8 mouse cellular contexts compared by ENCODE assay signal in the genomic region with DNA sequence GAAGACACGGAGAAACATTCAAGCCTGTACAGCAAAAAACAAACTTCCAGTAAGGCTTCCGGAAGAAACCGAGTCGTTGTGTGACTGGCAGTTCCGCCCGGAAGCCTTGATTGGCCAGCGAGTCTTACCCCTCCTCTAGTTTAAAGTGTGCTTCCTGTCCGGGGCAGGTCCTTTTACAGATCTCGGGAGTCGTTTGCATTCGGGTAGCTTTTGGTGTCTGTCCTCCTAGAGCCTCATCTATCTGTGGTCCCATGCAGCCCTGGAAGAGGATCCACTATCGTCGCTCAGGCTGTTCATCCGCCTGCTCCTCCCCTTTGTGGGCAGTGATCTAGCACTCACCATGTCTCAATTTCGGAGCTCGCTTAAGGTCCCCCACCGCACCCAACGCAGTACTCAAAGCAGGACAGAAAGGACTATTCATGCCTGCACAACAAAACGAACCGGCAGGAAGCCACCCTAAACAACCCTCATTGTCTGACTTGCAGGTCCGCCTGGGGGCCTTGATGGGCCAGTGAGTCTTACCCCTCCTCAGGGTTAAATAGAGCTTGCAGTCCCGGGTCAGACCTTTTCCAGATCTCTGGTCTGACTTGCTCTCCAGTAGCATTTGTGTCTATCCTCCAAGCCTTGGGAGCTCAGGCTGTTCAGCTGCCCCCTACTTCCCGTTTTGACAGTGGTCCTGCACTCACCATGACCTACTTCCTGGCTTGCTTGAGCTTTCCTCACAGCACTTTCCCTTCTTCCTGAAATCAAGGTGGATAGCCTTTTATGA. TPM values are rescaled to one million over a fixed set of nuclear protein-coding genes. Genes with fewer than 3 reads are reported as not detected.
A peak's percentile ranks its signal among the peaks of the same experiment; 100 is the strongest.
DNase-seq lines count a peak whose midpoint lies in the region; ATAC-seq and TF ChIP-seq lines count a peak whose summit lies in the region.

A gene (minus strand): TSS at position 82 of the 769 bp plus-strand sequence.

- peak within 1 kb of the TSS; percentile 81 for H3K27ac ChIP-seq in ES-E14 (ENCODE audit: insufficient read depth, low read depth, low read length, poor library complexity, severe bottlenecking)
- H3K27ac ChIP-seq in forebrain, embryonic 15.5 days (replicated peaks): peak within 1 kb of the TSS; percentile 79

- peak within 1 kb of the TSS; percentile 96 for H3K4me2 ChIP-seq in forebrain, embryonic 15.5 days (replicated peaks)

- in situ Hi-C loops in ES-E14 (cut with MboI; ENCODE audit: low sequenced_read_pairs in 2 of 2, unreplicated experiment in 2 of 2): no loop called here

- peak within 1 kb of the TSS; percentile 80 to 91 for H3K4me3 ChIP-seq in ES-E14 (ENCODE audit: insufficient read depth in 1 of 2, low read depth in 1 of 2, low read length in 2 of 2, poor library complexity in 1 of 2, severe bottlenecking in 1 of 2)
- peak within 1 kb of the TSS; percentile 58 for H3K4me3 ChIP-seq in forebrain, embryonic 15.5 days
- peak within 1 kb of the TSS; percentile 70 for H3K4me3 ChIP-seq in lung, adult 2 months (replicated peaks; ENCODE audit: extremely low read depth, low read depth, low read length)

- intact Hi-C loops in heart, postnatal 25 days (cut with DNase I): no loop called here

- H3K9ac ChIP-seq in ES-E14 (ENCODE audit: insufficient read depth, low read depth, low read length, poor library complexity, severe bottlenecking): peak within 1 kb of the TSS; percentile 76
- H3K9ac ChIP-seq in forebrain, embryonic 15.5 days (replicated peaks): peak within 1 kb of the TSS; percentile 68

- 0% methylated on average over 23 of the region's 23 CpGs for WGBS in forebrain, embryonic 15.5 days
- WGBS in lung, adult 2 months: under 1% methylated on average over 23 of the region's 23 CpGs

- peak; percentile 100 for ATAC-seq in forebrain, embryonic 15.5 days (replicated peaks)
- peak; percentile 98 for ATAC-seq in neutrophil, adult 5-6 weeks (ENCODE audit: extremely low read depth, insufficient number of reproducible peaks, low FRiP score, poor library complexity, severe bottlenecking)

- TF ChIP-seq CTCF in lung, adult 2 months (IDR thresholded peaks at IDR 0.05; ENCODE audit: insufficient read depth, low read length): no peak

- H3K27me3 ChIP-seq in forebrain, embryonic 15.5 days: no peaks in the 10 kb centered on the region

- no peaks in the 10 kb centered on the region for H3K36me3 ChIP-seq in ES-E14 (ENCODE audit: control insufficient read depth, insufficient read depth, low read length, poor library complexity, severe bottlenecking)
- H3K36me3 ChIP-seq in forebrain, embryonic 15.5 days: no peaks in the 10 kb centered on the region

- H3K9me3 ChIP-seq in ES-E14 (ENCODE audit: control insufficient read depth, insufficient read depth, low read depth, low read length): no peaks in the 10 kb centered on the region
- no peaks in the 10 kb centered on the region for H3K9me3 ChIP-seq in forebrain, embryonic 15.5 days

- peak; percentile 48; the same call in 1 of the 2 replicates for TF ChIP-seq POLR2A in lung, adult 2 months (IDR thresholded peaks at IDR 0.05; ENCODE audit: borderline replicate concordance, extremely low read depth, low read depth, low read length)

- DNase-seq in ES-E14 (ENCODE audit: low read depth, low spot score): peak; percentile 76
- peak; percentile 64 for DNase-seq in cerebellum, adult 11-12 months
- DNase-seq in heart, postnatal 25 days (ENCODE audit: low spot score): peak; percentile 52
- peak; percentile 66 to 84 for DNase-seq in layer of hippocampus, adult 18-20 months (ENCODE audit: low spot score in 2 of 2)
- DNase-seq in lung, adult 2 months: peak; percentile 58
- DNase-seq in thymus, adult 18-20 months: peak; percentile 59 to 73

- H3K4me1 ChIP-seq in ES-E14 (ENCODE audit: control insufficient read depth in 2 of 2, insufficient read depth in 2 of 2, low read length in 2 of 2, poor library complexity in 1 of 2): no peaks in the 10 kb centered on the region
- peaks cover 11% of the 10 kb centered on the region for H3K4me1 ChIP-seq in forebrain, embryonic 15.5 days
- H3K4me1 ChIP-seq in lung, adult 2 months (ENCODE audit: control insufficient read depth, insufficient read depth, low read length): 0 out of 2 replicates have a peak, but pooled peaks cover 2% of the 10 kb centered on the region

TF ChIP-seq in ES-E14, 5 proteins besides CTCF, POLR2A, EP300 and RAD21:
- no peak for TF ChIP-seq HCFC1 (IDR thresholded peaks at IDR 0.05; ENCODE audit: borderline replicate concordance, insufficient read depth, low read length)
- TF ChIP-seq ZNF384 (IDR thresholded peaks at IDR 0.05; ENCODE audit: low read depth, low read length): no peak
- no peak for TF ChIP-seq CHD2 (IDR thresholded peaks at IDR 0.05; ENCODE audit: low read depth, low read length)
- no peak for TF ChIP-seq MAFK (IDR thresholded peaks at IDR 0.05; ENCODE audit: insufficient read depth, low read depth, low read length)
- TF ChIP-seq ZC3H11A (IDR thresholded peaks at IDR 0.05; ENCODE audit: borderline replicate concordance, low read depth, low read length): no peak

RNA-seq across cellular contexts. Expression of the gene that starts here (rescaled TPM):
- total RNA-seq in ES-E14 (2012; rRNA removed): 10.1 and 11.6 TPM in 2 replicates
- 15.3 and 15.7 TPM in 2 replicates for polyA plus RNA-seq in forebrain, embryonic 15.5 days (2015; fragmentation: Nextera tagmentation; extraction: Ambion mirVana)
- total RNA-seq in heart, postnatal 25 days (2021): 1 to 10 TPM; 5.9 to 6.7 TPM
- total RNA-seq in layer of hippocampus, adult 18-20 months (2021): 1 to 10 TPM; 6.6 to 7.1 TPM
- 0.87 and 0.96 TPM in 2 replicates for polyA plus RNA-seq in lung, adult 2 months (2012; rRNA removed)
- total RNA-seq in neutrophil, adult 5-6 weeks (2017): 12.8 and 14.6 TPM in 2 replicates

Comparison
In these comparisons a context has a peak if more than half of its experiments do, and no peak if none do; other contexts are left out.
1. Peak in every context shown above with its lines: DNase-seq, ATAC-seq, H3K4me3 ChIP-seq and H3K27ac ChIP-seq.
2. Peak in DNase-seq and H3K4me3 ChIP-seq in lung, adult 2 months; RNA of the gene not detected or under 1 TPM.